ENCODE assay signal across 20 mouse cellular contexts in genomic region chr7:65945342-65945993, GRCm38 (mm10).
DNase-seq lines count a peak whose midpoint lies in the region; ATAC-seq lines count a peak whose summit lies in the region.
"Had no signal": no experiment of that assay in that cellular context is flagged by ENCODE, and none has a peak within 500 bp of the region (broad histone marks: within the 10 kb centered on the region; RNA-seq: fewer than 3 reads in every experiment).

No protein-coding gene starts in this region.

- H3K9ac ChIP-seq in forebrain, embryonic 13.5 days: no peak overlapping the region
- no peak overlapping the region for H3K9ac ChIP-seq in forebrain, embryonic 11.5 days (ENCODE audit: low read length)
- no peak overlapping the region for H3K9ac ChIP-seq in intestine, embryonic 15.5 days
- H3K9ac ChIP-seq: hindbrain, embryonic 15.5 days had no signal

- ATAC-seq in forebrain, embryonic 13.5 days: peak; percentile 83
- no peak for ATAC-seq in forebrain, embryonic 11.5 days (replicated peaks; ENCODE audit: low FRiP score)
- ATAC-seq in intestine, embryonic 15.5 days: peak; percentile 89
- ATAC-seq: midbrain, embryonic 16.5 days had no signal

- no peak overlapping the region for H3K4me2 ChIP-seq in forebrain, embryonic 13.5 days
- no peak overlapping the region for H3K4me2 ChIP-seq in forebrain, embryonic 11.5 days (ENCODE audit: low read depth, low read length, severe bottlenecking)
- no peak overlapping the region for H3K4me2 ChIP-seq in intestine, embryonic 15.5 days (replicated peaks)
- H3K4me2 ChIP-seq: hindbrain, embryonic 15.5 days had no signal

- no peaks in the 10 kb centered on the region for H3K27me3 ChIP-seq in forebrain, embryonic 13.5 days
- H3K27me3 ChIP-seq in forebrain, embryonic 11.5 days (ENCODE audit: control insufficient read depth, insufficient read depth, low read length): no peaks in the 10 kb centered on the region
- no peaks in the 10 kb centered on the region for H3K27me3 ChIP-seq in intestine, embryonic 15.5 days (replicated peaks)
- H3K27me3 ChIP-seq: hindbrain, embryonic 15.5 days had no signal

- no peak for DNase-seq in forebrain, embryonic 11.5 days (ENCODE audit: low spot score)
- DNase-seq in retina, postnatal 1 day: peak; percentile 24
- DNase-seq in retina, embryonic 14.5 days (ENCODE audit: low spot score): no peak
- no peak for DNase-seq in layer of hippocampus, postnatal 25 days (ENCODE audit: extremely low spot score in 1 of 2, low spot score in 1 of 2)
- DNase-seq in lung, postnatal 36 days: no peak
- DNase-seq: cerebellum, adult 11-12 months; cerebellum, postnatal 10 days; gastrocnemius, postnatal 36 days; kidney, adult 2 months; layer of hippocampus, postnatal 36 days; right cerebral cortex, postnatal 25 days; thymus, adult 18-20 months; thymus, postnatal 36 days had no signal

- peaks cover 14% of the 10 kb centered on the region; the same call in 1 of the 2 replicates for H3K4me1 ChIP-seq in forebrain, embryonic 13.5 days
- H3K4me1 ChIP-seq in forebrain, embryonic 11.5 days (replicated peaks; ENCODE audit: control insufficient read depth, insufficient read depth, low read length): no peaks in the 10 kb centered on the region
- no peaks in the 10 kb centered on the region for H3K4me1 ChIP-seq in intestine, embryonic 15.5 days (replicated peaks)
- H3K4me1 ChIP-seq: hindbrain, embryonic 15.5 days; midbrain, embryonic 10.5 days had no signal

- 45% methylated on average over 8 of the region's 8 CpGs for WGBS in forebrain, embryonic 13.5 days
- WGBS in forebrain, embryonic 11.5 days: 55% methylated on average over 8 of the region's 8 CpGs
- WGBS in intestine, embryonic 15.5 days: 53% methylated on average over 8 of the region's 8 CpGs

- no peak overlapping the region for H3K4me3 ChIP-seq in forebrain, embryonic 13.5 days
- H3K4me3 ChIP-seq in forebrain, embryonic 11.5 days (ENCODE audit: low read depth, low read length): no peak overlapping the region
- H3K4me3 ChIP-seq in intestine, embryonic 15.5 days (replicated peaks): no peak overlapping the region
- H3K4me3 ChIP-seq: hindbrain, embryonic 15.5 days; midbrain, embryonic 10.5 days; myocyte had no signal

- H3K27ac ChIP-seq in forebrain, embryonic 13.5 days: no peak overlapping the region
- H3K27ac ChIP-seq in forebrain, embryonic 11.5 days (ENCODE audit: low read depth, low read length): no peak overlapping the region
- H3K27ac ChIP-seq in intestine, embryonic 15.5 days: no peak overlapping the region
- H3K27ac ChIP-seq: hindbrain, embryonic 15.5 days; kidney, postnatal 0 days; midbrain, embryonic 10.5 days had no signal

- H3K36me3 ChIP-seq in forebrain, embryonic 13.5 days (ENCODE audit: poor library complexity, severe bottlenecking): no peaks in the 10 kb centered on the region
- no peaks in the 10 kb centered on the region for H3K36me3 ChIP-seq in forebrain, embryonic 11.5 days (ENCODE audit: control insufficient read depth, insufficient read depth, low read length)
- H3K36me3 ChIP-seq in intestine, embryonic 15.5 days: no peaks in the 10 kb centered on the region
- H3K36me3 ChIP-seq: hindbrain, embryonic 15.5 days; midbrain, embryonic 10.5 days had no signal

- no peaks in the 10 kb centered on the region for H3K9me3 ChIP-seq in forebrain, embryonic 13.5 days (replicated peaks)
- no peaks in the 10 kb centered on the region for H3K9me3 ChIP-seq in forebrain, embryonic 11.5 days (ENCODE audit: control insufficient read depth, low read length)
- H3K9me3 ChIP-seq in intestine, embryonic 15.5 days: no peaks in the 10 kb centered on the region
- H3K9me3 ChIP-seq: hindbrain, embryonic 15.5 days; midbrain, embryonic 10.5 days had no signal
